Mouse (Mus musculus) cerebellum, adult 2 months (tissue): ENCODE results near the gene Calu. TPM values are rescaled to one million over a fixed set of nuclear protein-coding genes. Genes with fewer than 3 reads are reported as not detected.

Experiments
- DNase-seq, 2 experiments: peaks; one replicate each; pipeline ENCODE4 v3.0.0; 2021
- H3K27ac ChIP-seq: fragments of 200-500 bp; 2 replicates; pipeline ENCODE4 v1.5.1; 2012; ENCODE audit warnings: low read length, control low read depth, inconsistent platforms; ENCODE audit not compliant: insufficient read depth
- H3K27me3 ChIP-seq: fragments of 200-500 bp; 2 replicates; pipeline ENCODE4 v1.6.1; 2012; ENCODE audit warnings: inconsistent platforms, mild to moderate bottlenecking, low read length, moderate library complexity; ENCODE audit not compliant: control insufficient read depth, insufficient read depth
- H3K4me1 ChIP-seq: fragments of 200-500 bp; 2 replicates; pipeline ENCODE4 v1.6.1; 2011; ENCODE audit warnings: low read length; ENCODE audit not compliant: control insufficient read depth, insufficient read depth
- H3K4me3 ChIP-seq: fragments of 200-500 bp; replicated peaks from 2 replicates; pipeline ENCODE3; 2011; ENCODE audit warnings: mild to moderate bottlenecking, low read depth, low read length, control low read depth; ENCODE audit not compliant: insufficient read depth
- CTCF ChIP-seq: fragments of 200-500 bp; IDR thresholded peaks from 2 replicates; pipeline ENCODE4 v1.5.1; 2011; ENCODE audit warnings: low read depth, mild to moderate bottlenecking, control low read depth, low read length, moderate library complexity, borderline replicate concordance; ENCODE audit not compliant: insufficient read depth
- POLR2A ChIP-seq: fragments of 200-500 bp; IDR thresholded peaks from 2 replicates; pipeline ENCODE4 v1.6.1; 2011; ENCODE audit warnings: low read length, control low read depth, borderline replicate concordance; ENCODE audit not compliant: insufficient read depth
- WGBS: fragments of 180-500 bp; shearing (Covaris S2); methylation state at CpG from one replicate; pipeline ENCODE4 v1.1.7; 2018; 5-methylcytosine and 5-hydroxymethylcytosine counted together
- polyA plus RNA-seq: library from polyadenylated mRNA; depleted of rRNA; stranded (reverse); fragments of >200 nt; gene quantifications from 2 replicates; pipeline ENCODE4 v1.2.3, GENCODE M21; 2012

Calu gene
- polyA plus RNA-seq, 1 experiment, result 68.6 TPM

GRCm38 (mm10) chr6:29391802-29392201, 43.9 kb downstream of the Calu start:
- 66% methylated on average over 4 of the region's 4 CpGs for WGBS
- no peak for DNase-seq
- Histone ChIP-seq H3K27me3 (no peaks in the 10 kb centered on the region), H3K4me1 (peaks cover 4% of the 10 kb centered on the region; the same call in 1 of the 2 replicates), H3K27ac (no peak overlapping the region), H3K4me3 (no peak overlapping the region)
- TF ChIP-seq POLR2A, result no peak
- TF ChIP-seq CTCF, result no peak

GRCm38 (mm10) chr6:29394286-29394685, 46.4 kb downstream of the Calu start:
- H3K4me1 ChIP-seq, result peaks cover 7% of the 10 kb centered on the region; the same call in 1 of the 2 replicates
- H3K4me3 ChIP-seq, result no peak overlapping the region
- DNase-seq, result no peak
- no peak overlapping the region for H3K27ac ChIP-seq
- H3K27me3 ChIP-seq, result no peaks in the 10 kb centered on the region
- WGBS, result 90% methylated on average over 1 of the region's 1 CpGs
- TF ChIP-seq CTCF (no peak), POLR2A (no peak)

GRCm38 (mm10) chr6:29395910-29396713, 48.2 kb downstream of the Calu start, which contains the start of gene Ccdc136:
Gene Ccdc136 (plus strand): TSS chr6:29396309.
- TF ChIP-seq CTCF (no peak), POLR2A (peak; percentile 49; the same call in 1 of the 2 replicates)
- Histone ChIP-seq H3K4me1 (peaks cover 12% of the 10 kb centered on the region), H3K27ac (peak within 1 kb of the TSS; percentile 77), H3K27me3 (no peaks in the 10 kb centered on the region), H3K4me3 (peak within 1 kb of the TSS; percentile 98)
- under 1% methylated on average over 38 of the region's 49 CpGs for WGBS
- peak; percentile 90 to 91 for DNase-seq

GRCm38 (mm10) chr6:29396714-29397540, 49.1 kb downstream of the Calu start:
- no peak for TF ChIP-seq CTCF
- no peak for TF ChIP-seq POLR2A
- peak overlapping the region; percentile 77 for H3K27ac ChIP-seq
- peak; percentile 20 to 50 for DNase-seq
- H3K4me1 ChIP-seq, result peaks cover 12% of the 10 kb centered on the region
- H3K27me3 ChIP-seq, result no peaks in the 10 kb centered on the region
- H3K4me3 ChIP-seq, result peak overlapping the region; percentile 98
- 3% methylated on average over 21 of the region's 24 CpGs for WGBS

- 9% methylated on average over 6 of the region's 6 CpGs for WGBS
- no peaks in the 10 kb centered on the region for H3K27me3 ChIP-seq
- peak overlapping the region; percentile 98 for H3K4me3 ChIP-seq
- H3K27ac ChIP-seq, result peak overlapping the region; percentile 54
- peak; percentile 69 to 75 for DNase-seq
- H3K4me1 ChIP-seq, result peaks cover 12% of the 10 kb centered on the region
- TF ChIP-seq CTCF (no peak), POLR2A (no peak)
Observed at GRCm38 (mm10) chr6:29397575-29397974, 49.7 kb downstream of the Calu start.

GRCm38 (mm10) chr6:29399851-29400250, 52.0 kb downstream of the Calu start:
- H3K27ac ChIP-seq, result no peak overlapping the region
- no peaks in the 10 kb centered on the region for H3K27me3 ChIP-seq
- H3K4me3 ChIP-seq, result no peak overlapping the region
- 41% methylated on average over 4 of the region's 4 CpGs for WGBS
- H3K4me1 ChIP-seq, result peaks cover 12% of the 10 kb centered on the region
- TF ChIP-seq POLR2A (no peak), CTCF (no peak)
- no peak for DNase-seq

GRCm38 (mm10) chr6:29402693-29403342, 54.9 kb downstream of the Calu start:
- WGBS, result 8% methylated on average over 34 of the region's 34 CpGs
- TF ChIP-seq CTCF, result no peak
- TF ChIP-seq POLR2A, result no peak
- Histone ChIP-seq H3K27me3 (no peaks in the 10 kb centered on the region), H3K27ac (no peak overlapping the region), H3K4me3 (no peak overlapping the region), H3K4me1 (peaks cover 22% of the 10 kb centered on the region)
- peak; percentile 34 to 38 for DNase-seq
